Mouse (Mus musculus): Measurements from ENCODE around the gene Luc7l. TPM values are rescaled to one million over a fixed set of nuclear protein-coding genes. Genes with fewer than 3 reads are reported as not detected.

Luc7l gene
- 36.3 TPM for polyA plus RNA-seq (2014; fragmentation: Illumina TruSeq; extraction: RNeasy Lipid Tissue Mini Kit (QIAGEN cat#74804); ENCODE audit: low read depth, low replicate concordance)

GRCm38 (mm10) chr17:26252539-26253251 lies at the start of gene Luc7l:
Luc7l (plus strand) TSS chr17:26252896.

GRCm38 (mm10) chr17:26207686-26208085 lies 45.0 kb upstream of the Luc7l start, which contains the start of gene Arhgdig:
Arhgdig (minus strand) TSS chr17:26207786.

GRCm38 (mm10) chr17:26244101-26244841 lies 8.4 kb upstream of the Luc7l start, which contains the start of gene Fam234a:
Fam234a (minus strand) TSS chr17:26244242.

Other genes with a start within 250 kb of the Luc7l start
- 28.2 TPM for gene Rab11fip3, start 183.3 kb upstream of the Luc7l start, polyA plus RNA-seq (2014; fragmentation: Illumina TruSeq; extraction: RNeasy Lipid Tissue Mini Kit (QIAGEN cat#74804); ENCODE audit: low read depth, low replicate concordance)
- gene Decr2, start 162.6 kb upstream of the Luc7l start, polyA plus RNA-seq (2014; fragmentation: Illumina TruSeq; extraction: RNeasy Lipid Tissue Mini Kit (QIAGEN cat#74804); ENCODE audit: low read depth, low replicate concordance) = 12.0 TPM
- gene Nme4, start 157.3 kb upstream of the Luc7l start, polyA plus RNA-seq (2014; fragmentation: Illumina TruSeq; extraction: RNeasy Lipid Tissue Mini Kit (QIAGEN cat#74804); ENCODE audit: low read depth, low replicate concordance) = 10.3 TPM
- gene Tmem8, start 139.6 kb upstream of the Luc7l start, polyA plus RNA-seq (2014; fragmentation: Illumina TruSeq; extraction: RNeasy Lipid Tissue Mini Kit (QIAGEN cat#74804); ENCODE audit: low read depth, low replicate concordance) = 6.0 TPM
- gene Mrpl28, start 129.4 kb upstream of the Luc7l start, polyA plus RNA-seq (2014; fragmentation: Illumina TruSeq; extraction: RNeasy Lipid Tissue Mini Kit (QIAGEN cat#74804); ENCODE audit: low read depth, low replicate concordance) = 179 TPM
- gene Axin1, start 114.2 kb upstream of the Luc7l start, polyA plus RNA-seq (2014; fragmentation: Illumina TruSeq; extraction: RNeasy Lipid Tissue Mini Kit (QIAGEN cat#74804); ENCODE audit: low read depth, low replicate concordance) = 15.7 TPM
- not detected for gene Pdia2, start 53.8 kb upstream of the Luc7l start, polyA plus RNA-seq (2014; fragmentation: Illumina TruSeq; extraction: RNeasy Lipid Tissue Mini Kit (QIAGEN cat#74804); ENCODE audit: low read depth, low replicate concordance)
- gene Rgs11, start 49.9 kb upstream of the Luc7l start, polyA plus RNA-seq (2014; fragmentation: Illumina TruSeq; extraction: RNeasy Lipid Tissue Mini Kit (QIAGEN cat#74804); ENCODE audit: low read depth, low replicate concordance) = 0.58 TPM
- 0.52 TPM for gene Arhgdig, start 45.1 kb upstream of the Luc7l start, polyA plus RNA-seq (2014; fragmentation: Illumina TruSeq; extraction: RNeasy Lipid Tissue Mini Kit (QIAGEN cat#74804); ENCODE audit: low read depth, low replicate concordance)
- gene Fam234a, start 8.7 kb upstream of the Luc7l start, polyA plus RNA-seq (2014; fragmentation: Illumina TruSeq; extraction: RNeasy Lipid Tissue Mini Kit (QIAGEN cat#74804); ENCODE audit: low read depth, low replicate concordance) = 72.6 TPM
- gene Neurl1b, start 161.9 kb downstream of the Luc7l start, polyA plus RNA-seq (2014; fragmentation: Illumina TruSeq; extraction: RNeasy Lipid Tissue Mini Kit (QIAGEN cat#74804); ENCODE audit: low read depth, low replicate concordance) = 1.9 TPM

All from heart, adult 10 weeks (tissue).